Mouse (Mus musculus): ENCODE data around the gene Syt5. TPM values are rescaled to one million over a fixed set of nuclear protein-coding genes. Genes with fewer than 3 reads are reported as not detected.

Syt5 gene
- total RNA-seq, 4 experiments from 2014 or later: 251 to 286 (median 266) TPM

DNA sequence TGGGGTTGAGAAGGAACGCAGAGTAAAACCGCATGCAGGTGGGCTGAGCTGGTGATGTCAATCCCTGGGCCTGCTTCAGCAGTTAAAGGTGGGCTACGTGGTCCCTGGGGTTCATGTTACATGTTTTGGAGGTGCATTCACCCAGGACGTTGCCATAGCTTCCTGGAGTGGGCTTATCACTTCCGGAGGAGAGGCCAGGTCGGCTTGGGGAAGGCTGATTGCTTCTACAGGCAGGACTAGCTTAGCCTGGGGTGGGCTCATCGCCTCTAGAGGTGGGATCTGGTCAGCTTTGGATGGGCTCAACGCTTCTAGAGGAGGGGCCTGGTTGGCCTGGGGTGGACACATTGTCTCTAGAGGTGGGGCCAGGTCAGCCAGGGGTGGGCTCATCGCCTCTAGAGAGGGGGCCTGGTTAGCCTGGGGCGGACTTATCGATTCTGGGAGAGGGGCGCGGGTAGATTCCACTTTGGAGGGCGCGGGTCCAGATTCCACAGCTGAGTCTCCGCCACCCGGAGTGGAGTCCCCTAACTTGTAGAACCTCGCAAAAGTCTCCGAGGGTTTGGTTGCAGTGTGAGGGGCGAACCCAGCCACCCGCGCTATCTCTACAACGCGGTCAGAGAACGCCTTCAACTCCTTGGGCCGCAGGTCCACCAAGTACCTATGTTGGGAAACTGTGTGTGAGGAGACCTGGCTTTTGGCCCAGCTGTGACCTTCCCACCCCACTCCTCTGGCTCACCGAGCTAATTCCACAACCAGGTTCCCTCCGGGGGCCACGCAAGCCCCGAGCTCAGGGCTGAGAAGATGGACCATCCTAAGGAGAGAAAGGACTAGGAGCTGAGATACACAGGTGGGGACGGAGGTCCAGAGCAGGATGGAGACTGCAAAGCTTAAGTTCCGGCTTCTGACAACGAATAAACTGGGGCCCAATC is 23.9 kb downstream of the Syt5 start:
- no peak for DNase-seq (ENCODE audit: low spot score in 2 of 2)

GRCm38 (mm10) chr7:4522292-4522691 is 25.0 kb downstream of the Syt5 start:
- DNase-seq (ENCODE audit: low spot score in 2 of 2): no peak

- no peak for DNase-seq (ENCODE audit: low spot score in 2 of 2)
Observed at GRCm38 (mm10) chr7:4521231-4522003, 25.9 kb downstream of the Syt5 start.

DNA sequence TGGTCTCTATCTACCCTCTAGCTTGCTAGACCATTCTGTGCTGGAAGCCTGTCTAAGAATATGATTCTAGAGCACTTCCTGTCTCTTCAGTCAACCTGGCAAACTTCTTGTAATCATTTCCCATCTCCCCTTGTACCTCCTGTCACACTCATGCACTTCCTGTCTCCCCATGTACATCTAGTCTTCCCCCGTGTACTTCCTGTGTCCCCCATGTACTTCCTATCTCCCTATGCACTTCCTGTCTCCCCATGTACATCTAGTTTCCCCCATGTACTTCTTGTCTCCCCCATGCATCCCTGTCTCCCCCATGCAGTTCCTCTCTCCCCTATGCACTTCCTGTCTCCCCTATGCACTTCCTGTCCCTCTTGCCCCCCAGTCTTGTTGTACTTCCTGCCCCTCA is 28.9 kb downstream of the Syt5 start:
- no peak for DNase-seq (ENCODE audit: low spot score in 2 of 2)

DNA sequence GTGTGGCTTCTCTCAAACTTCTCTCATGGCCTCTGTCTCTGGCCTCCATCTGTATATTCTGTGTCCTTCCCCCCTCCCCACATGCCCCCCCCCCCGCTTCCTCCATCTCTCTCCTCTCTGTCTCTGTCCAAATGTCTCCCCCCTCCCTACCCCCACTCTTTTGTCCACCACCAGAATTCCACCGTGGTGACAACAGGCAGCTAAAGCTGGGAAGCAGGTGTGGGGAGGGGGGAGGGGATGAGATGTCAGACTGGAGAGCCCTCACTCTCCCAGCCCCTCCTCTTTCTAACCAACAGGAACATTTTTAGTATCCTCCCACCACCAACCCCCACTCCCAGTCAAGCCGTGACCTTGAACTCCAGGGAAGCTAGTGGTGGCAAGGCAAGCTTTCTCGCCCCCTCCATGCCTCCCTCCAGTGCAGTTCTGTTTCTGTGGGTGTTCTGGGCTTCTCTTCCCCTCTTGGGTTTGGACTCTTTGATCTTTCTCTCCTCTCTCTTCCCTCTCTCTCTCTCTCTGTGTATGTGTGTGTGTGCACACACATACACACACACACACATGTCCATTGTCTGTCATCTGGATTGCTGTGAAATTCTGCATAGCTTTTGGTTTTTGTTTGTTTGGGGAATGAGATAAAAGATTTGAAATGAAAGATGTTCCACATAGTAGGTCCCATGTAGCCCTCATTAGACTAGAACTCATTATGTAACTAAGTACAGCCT is 30.9 kb downstream of the Syt5 start, which contains the start of gene Tnnt1:
Gene Tnnt1 (minus strand): TSS at position 51 of the 719 bp plus-strand sequence.
- DNase-seq (ENCODE audit: low spot score in 2 of 2): no peak

- no peak for DNase-seq (ENCODE audit: low spot score in 2 of 2)
Observed at GRCm38 (mm10) chr7:4515853-4516252, 31.5 kb downstream of the Syt5 start.

DNA sequence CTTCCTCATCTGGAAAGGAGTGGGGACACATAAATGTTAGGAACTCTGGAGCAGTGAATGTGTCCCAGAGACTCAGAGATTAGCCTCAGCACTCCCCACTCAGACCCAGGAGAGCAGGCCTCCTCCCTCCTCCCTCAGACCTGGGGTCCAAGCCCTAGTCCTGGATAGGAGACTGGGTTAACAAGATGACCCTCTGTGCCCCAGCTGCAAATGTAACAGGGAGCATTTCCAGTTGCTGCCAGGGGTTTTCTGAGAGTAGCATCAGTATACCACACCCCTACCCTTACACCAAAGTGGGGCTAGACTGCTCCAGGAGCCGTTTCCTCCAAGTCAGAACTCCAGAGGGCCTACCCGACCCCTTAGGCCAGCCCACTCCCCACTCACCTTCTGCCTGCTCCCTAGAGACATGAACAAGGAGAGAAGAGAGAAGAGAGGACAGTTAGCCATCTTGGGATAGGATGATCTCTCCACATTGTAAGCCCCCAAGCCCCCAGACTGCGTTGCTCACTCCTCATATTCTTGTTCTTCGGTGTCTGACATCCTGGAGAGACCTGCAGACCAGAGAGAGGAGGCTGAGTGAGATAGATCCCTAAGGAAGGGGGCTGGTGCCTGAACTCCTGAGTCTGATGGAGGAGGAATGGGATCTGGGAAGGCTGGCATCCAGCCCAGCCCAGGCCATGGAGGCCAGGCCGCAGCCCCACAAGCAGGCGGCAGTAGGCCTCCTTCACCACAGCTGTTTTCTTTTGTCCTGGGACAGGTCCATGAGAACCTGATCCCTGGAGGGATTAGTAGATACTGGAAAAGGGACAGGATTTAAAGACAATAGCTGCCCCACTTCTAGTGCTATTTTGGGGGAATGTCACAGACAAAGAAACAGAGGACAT is 33.3 kb downstream of the Syt5 start:
- no peak for DNase-seq (ENCODE audit: low spot score in 2 of 2)

DNA sequence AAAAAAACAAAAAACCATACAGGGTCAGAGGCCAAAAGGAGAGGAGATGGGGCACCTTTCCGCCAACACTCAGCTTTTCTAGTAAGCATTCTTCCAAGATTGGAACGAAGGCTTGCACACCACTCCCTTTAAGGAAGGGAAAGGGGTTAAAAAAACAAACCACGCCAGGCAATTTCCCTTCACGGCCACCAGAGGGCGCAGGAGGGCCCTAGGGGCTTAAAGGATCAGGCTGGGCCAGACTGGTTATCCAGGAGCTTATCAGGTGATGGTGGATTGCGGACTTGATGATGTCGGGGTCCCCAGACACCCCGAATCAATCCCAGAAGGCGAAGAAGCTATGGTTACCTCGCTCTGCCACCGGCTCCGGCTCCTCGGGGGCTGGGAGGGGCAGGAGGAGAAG is 34.1 kb downstream of the Syt5 start:
- no peak for DNase-seq (ENCODE audit: low spot score in 2 of 2)

- DNase-seq (ENCODE audit: low spot score in 2 of 2): no peak
Observed at GRCm38 (mm10) chr7:4511489-4512224, 35.7 kb downstream of the Syt5 start.

- DNase-seq (ENCODE audit: low spot score in 2 of 2): no peak
Observed at GRCm38 (mm10) chr7:4509863-4510608, 37.3 kb downstream of the Syt5 start.

GRCm38 (mm10) chr7:4508739-4509116 is 38.6 kb downstream of the Syt5 start:
- no peak for DNase-seq (ENCODE audit: low spot score in 2 of 2)

- no peak for DNase-seq (ENCODE audit: low spot score in 2 of 2)
Observed at GRCm38 (mm10) chr7:4508062-4508738, 39.1 kb downstream of the Syt5 start.

DNA sequence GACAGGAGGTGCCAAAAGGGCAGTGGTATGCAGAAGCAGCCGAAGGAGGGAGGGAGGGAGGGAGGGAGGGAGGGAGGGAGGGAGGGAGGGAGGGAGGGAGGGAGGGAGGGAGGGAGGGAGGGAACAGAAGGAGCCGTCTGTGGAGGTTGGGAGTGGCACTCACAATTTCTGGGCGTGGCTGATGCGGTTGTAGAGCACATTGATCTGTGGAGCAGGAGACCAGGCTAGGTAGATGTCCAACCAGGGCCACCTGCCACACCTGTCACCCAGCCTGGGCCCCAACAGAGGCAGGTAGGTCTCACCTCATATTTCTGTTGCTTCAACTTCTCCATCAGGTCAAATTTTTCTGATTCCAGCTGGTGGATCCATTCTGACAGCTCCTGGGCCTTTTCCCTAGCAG is 40.1 kb downstream of the Syt5 start:
- no peak for DNase-seq (ENCODE audit: low spot score in 2 of 2)

- DNase-seq (ENCODE audit: low spot score in 2 of 2): no peak
Observed at GRCm38 (mm10) chr7:4504646-4505435, 42.5 kb downstream of the Syt5 start.

GRCm38 (mm10) chr7:4503858-4504257 is 43.5 kb downstream of the Syt5 start:
- no peak for DNase-seq (ENCODE audit: low spot score in 2 of 2)

DNA sequence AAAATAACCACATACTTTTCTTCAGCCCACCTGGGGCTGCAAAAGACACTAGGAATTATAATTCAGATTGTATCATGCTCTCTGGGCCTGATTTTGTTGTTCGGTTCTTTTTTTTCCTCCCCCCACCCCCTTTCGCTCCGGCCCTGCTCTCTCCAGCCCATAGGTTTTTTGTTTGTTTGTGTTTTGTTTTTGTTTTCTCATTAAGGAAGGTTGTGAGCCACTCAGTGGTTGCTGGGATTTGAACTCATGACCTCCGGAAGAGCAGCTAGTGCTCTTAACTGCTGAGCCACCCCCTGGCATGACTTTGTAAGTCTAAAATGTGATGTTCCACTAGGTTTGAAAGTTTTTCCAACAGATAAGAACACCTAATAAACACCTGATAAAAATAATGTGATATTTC is 44.2 kb downstream of the Syt5 start:
- no peak for DNase-seq (ENCODE audit: low spot score in 2 of 2)

DNA sequence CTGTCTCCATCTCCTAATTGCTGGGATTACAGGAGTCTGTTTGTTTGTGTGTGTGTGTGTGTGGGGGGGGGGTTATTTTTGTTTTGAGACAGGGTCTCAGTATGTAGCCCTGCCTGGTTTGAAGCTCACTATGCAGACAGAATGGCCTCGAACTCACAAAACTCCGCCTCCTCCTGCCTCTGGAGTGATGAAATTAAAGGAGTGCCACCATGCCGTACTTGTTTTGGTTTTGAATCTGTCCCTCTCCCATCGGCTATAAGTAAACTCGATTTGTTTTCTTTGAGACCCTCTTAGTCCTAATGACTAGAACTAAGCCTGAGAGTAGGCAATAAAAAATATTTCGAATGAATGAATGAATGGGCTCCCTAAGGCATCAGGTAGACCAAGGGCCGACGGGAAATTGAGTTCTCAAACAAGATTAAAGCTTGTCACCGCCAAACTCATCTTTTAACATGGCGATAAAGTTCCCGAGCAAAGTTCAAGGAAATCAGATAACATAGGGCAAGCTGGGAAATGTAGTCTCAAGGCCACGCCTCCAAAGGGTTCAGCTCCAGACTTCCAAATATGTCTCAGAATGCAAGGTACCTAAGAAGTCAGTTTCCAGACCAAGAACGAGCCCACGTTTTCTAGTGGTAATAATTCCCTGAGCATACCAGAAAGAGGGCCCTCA is 44.8 kb downstream of the Syt5 start:
- peak; percentile 32 to 67 for DNase-seq (ENCODE audit: low spot score in 2 of 2)

Data from left cerebral cortex, adult 8-10 months (tissue).